Mouse (Mus musculus) C2C12 (cell line): Measurements from ENCODE around the gene Ccdc130.

Experiments
- CTCF ChIP-seq: IDR thresholded peaks from one replicate; pipeline ENCODE4 v1.5.1; 2011; ENCODE audit not compliant: control insufficient read depth, insufficient read depth, insufficient read length
- MAX ChIP-seq: IDR thresholded peaks from one replicate; pipeline ENCODE4 v1.6.1; 2011; ENCODE audit warnings: mild to moderate bottlenecking, control low read depth
- MYOD1 ChIP-seq: IDR thresholded peaks from one replicate; pipeline ENCODE4 v1.6.1; 2011; ENCODE audit warnings: low read depth; ENCODE audit not compliant: control insufficient read depth, insufficient read length

DNA sequence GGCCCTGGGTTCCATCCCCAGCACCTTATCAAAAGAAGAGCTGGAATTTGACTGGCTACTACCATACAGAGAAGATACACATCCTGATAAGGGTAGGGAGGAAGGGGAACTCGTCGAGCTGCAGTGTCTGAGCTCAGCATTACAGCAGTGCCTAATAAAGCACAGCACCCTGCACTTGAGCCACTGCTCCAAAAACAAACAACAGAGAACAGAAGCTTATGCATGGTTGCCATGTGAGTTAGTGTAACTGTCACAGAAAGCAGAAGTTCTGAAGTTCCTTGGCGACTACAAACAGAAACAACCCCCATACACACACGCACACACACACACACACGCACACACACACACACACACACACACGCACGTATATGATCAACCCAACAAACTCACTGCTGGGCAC is 50.1 kb downstream of the Ccdc130 start:
- TF ChIP-seq CTCF: no peak
- TF ChIP-seq MYOD1: no peak
- no peak for TF ChIP-seq MAX
